Mouse (Mus musculus): ENCODE data around the gene Aldh3a2.
"Not testable (repeated sequence)": the region's sequence is repeated elsewhere in the genome, so short reads cannot be mapped to it uniquely, and the experiment has no call there.

Gene Aldh3a2

DNA sequence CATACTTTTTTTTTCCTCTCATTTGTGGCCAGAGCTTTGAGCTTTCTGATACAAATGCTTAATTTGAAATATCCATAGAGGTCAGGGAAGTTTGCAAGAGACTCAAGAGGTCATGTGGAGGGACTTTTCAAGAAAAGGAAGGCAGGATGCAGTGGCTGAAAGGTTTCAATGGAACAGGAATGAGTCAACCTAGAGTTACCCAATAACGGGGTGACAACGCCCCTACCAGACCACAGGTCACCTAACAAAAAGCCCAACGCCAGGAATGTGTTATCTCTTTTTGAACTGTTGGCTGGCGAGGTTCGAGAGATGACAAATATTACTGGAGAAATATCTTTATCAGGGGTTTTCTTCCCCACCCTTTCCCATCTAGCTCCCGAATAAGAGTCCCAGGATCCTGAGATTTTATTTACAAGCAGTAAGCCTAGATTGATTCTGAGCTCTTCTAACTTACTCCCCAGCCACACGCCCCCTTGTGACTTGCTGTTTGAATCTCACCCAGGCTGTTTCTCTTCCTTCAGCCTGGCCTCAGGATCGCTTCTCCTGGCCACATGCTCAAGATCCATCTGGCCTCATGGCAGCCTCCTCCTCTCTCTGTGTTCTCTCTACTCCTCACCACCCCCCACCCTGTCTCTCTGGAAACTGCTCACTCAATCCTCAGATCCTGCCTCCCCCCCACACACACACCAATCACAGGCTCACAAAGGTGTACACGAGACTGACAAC lies 46.9 kb downstream of the Aldh3a2 start:
- in situ Hi-C loops (cut with MboI, MseI): loop anchor here (25.0 kb wide), 1 partner anchor 167 kb away; the partner anchor contains the start of gene Slc47a1

DNA sequence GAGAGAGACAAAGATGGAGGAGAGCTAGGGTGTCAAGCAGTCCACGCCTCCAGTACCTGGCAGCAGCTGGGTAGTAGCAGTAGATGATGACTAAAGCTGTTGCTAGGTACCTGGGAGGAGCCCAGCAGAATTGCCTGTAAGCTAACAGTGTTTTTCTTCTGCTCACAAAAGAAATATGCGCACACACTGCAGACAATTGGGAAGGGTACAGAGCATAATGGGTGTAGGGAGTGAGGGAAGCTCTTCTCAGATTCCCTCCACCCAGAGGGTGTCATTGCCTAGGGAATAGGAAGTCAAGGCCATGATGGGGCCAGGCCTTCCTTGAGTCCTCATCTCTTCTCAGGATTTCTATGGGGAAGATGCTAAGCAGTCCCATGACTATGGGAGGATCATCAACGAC lies 51.3 kb downstream of the Aldh3a2 start:
- in situ Hi-C loops (cut with MboI, MseI): loop anchor here (25.0 kb wide), 1 partner anchor 171 kb away; the partner anchor contains the start of gene Slc47a1

DNA sequence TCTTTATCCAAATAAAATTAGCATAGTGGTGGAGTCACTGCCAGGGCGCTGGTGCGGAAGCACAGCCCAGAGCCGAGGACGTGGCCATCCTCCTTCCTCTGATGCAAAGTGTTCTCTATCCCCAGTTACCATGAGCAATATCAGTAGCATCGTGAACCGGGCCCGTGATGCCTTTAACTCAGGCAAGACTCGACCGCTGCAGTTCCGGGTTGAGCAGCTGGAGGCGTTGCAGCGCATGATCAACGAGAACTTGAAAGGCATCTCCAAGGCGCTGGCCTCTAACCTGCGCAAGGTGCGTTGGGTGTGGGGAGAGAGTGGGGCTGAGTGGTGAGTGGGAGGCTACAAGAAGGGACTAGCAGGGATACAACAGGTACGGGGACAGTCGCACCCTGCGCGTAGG lies 55.2 kb downstream of the Aldh3a2 start:
- in situ Hi-C loops (cut with MboI, MseI): loop anchor here (25.0 kb wide), 1 partner anchor 175 kb away; the partner anchor contains the start of gene Slc47a1

DNA sequence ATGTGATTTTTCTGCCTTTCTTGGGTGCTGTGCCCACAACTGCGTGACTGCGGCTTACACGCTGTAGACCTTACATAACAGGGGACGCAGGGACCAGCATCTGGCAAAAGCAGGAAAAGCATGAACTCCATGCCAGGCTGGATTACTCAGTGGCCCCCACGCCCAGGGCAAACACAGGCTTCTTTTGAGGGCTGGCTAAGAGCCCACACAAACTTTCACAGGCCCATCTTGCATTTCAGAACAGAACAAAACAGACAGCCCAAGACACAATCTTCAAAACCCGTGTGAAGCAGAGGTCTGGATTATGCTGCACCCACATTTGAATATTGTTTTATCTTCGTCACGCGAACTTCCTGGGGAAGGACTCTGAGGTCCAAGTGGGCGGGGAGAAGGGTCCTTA lies 58.9 kb downstream of the Aldh3a2 start:
- in situ Hi-C loops (cut with MboI, MseI): loop anchor here (25.0 kb wide), 1 partner anchor 179 kb away; the partner anchor contains the start of gene Slc47a1

DNA sequence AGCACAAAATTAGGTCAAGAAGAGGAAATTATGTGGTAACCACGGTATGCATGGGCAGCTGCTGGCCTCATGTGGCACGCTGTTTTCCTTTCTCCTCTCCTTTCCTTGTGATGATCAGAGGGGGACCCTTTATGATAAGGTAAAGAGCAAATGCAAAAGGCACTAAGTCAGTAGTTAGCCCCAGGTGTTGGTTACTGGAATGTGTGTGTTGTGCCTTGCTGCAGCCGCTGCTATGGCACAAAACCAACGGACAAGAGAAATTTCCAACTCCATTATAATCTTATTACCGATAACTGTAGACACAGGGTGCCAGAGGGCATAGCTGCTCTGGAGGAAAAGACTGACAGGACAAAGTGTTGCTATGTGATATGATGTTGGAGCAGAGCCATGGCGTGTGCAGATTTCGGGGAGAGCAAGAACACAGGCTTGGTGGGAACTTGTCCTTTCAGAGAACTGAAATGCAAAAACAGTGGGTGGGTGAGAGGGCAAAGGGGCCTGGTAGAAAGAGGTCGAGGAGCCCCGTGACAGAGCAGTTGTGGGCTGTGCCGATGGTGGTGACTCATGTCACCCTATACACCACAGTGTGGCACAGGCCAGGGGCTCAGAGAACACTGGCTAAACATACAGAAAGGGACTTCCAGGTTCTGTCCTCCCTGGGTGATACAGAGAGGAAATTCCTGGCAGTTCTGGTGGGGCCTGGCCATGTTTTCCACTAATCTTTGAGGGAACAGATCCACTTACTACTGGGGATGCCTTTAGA lies 59.6 kb downstream of the Aldh3a2 start, which contains the start of gene Aldh3a1:
TSS of gene Aldh3a1 (plus strand) at position 51 of the 760 bp plus-strand sequence.
- in situ Hi-C loops (cut with MboI, MseI): loop anchor here (25.0 kb wide), 1 partner anchor 180 kb away; the partner anchor contains the start of gene Slc47a1

DNA sequence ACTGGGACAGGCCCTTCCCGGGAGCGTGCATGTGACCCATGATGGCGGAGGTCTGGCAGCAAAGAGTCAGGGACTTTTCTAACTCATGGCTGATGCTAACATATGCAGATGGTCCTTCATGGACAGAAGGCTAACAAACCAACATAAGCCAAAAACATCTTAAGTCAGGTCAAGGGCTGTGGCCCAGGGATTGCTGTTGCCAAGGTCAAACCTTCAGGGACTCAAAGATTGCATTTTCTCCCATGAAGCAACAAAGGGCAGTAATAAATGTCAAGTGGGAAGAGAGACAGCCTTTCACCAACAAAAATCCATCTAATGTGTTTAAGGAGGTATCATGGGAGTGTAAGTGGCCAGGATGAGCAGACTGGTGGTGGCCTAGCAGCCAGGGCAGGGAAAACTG lies 61.1 kb downstream of the Aldh3a2 start:
- in situ Hi-C loops (cut with MboI, MseI): loop anchor here (25.0 kb wide), 1 partner anchor 181 kb away; the partner anchor contains the start of gene Slc47a1

DNA sequence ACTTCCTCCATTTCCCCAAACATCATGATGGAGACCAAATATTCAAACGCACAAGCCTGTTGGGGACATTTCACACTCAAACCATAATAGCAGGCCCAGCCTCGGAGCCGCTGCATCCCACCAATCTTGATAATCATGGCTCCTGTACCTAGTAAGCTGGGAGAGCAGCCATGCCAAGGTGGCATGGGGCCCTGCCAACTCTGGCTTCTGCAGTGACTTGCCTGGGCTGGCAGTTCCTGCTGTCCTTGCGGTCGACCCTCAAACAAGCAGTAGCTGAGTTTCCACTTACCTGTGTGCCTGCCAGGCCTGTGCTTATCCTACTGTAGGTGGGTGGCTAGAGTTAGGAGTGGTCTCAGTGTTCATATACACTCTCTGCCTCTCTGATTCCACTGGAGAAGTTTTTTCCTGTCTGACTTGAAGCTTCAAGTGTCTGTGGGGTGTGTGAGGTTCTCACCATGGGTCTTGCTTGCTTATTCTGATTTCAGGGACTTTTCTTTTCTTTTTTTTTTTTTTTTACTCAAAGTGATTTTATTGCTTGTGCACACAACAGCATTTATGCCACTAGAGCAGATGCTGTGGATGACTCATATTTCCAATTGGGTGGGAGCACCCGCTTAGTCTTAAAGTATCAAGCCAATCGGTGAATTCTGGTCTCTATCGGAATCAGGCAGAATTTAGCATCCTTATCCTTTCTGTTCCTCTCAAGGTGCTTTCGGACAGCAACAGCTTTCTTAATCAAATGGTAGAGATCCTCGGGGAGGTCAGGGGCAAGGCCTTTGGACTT lies 61.9 kb downstream of the Aldh3a2 start:
- in situ Hi-C loops (cut with MboI, MseI): loop anchor here (25.0 kb wide), 1 partner anchor 182 kb away; the partner anchor contains the start of gene Slc47a1

DNA sequence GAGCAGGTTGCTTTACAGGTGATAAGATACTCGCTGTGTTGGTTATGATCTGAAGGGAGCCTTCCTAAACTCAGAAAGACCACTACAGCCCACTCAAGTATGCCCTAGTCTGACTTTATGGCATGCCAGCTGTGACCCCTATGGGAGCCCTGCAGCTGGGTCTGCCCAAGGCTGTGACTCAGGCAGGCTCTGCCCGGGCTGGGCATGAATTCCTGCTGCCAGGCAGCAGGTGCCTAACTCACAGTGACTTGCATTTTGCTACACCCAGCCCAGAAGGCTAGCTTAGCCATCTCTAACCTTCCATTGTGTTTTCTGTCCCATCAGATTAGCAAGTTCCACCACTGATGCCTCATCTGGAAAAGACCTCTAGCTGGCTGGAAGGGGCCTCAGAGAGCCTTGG lies 64.5 kb downstream of the Aldh3a2 start:
- in situ Hi-C loops (cut with MboI, MseI): loop anchor here (25.0 kb wide), 1 partner anchor 184 kb away; the partner anchor contains the start of gene Slc47a1

DNA sequence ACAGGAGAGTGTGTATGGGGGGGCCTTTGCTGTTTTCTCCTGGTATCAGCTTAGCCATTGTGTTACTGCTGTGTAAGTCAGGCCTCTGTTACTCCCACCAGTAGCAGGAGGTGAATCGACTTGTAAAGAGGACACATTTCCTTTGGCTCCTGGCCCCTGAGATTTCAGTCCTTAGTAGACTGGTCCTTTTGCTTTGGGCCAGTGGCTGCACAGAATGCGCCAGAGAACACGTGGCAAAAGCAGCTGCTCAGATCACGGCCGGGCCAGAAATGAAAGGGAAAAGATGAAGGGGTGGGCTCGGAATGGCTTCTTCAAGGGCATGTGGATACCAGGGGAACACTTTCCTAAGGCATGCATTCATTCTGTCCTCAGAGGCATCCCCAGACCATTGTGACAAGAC lies 65.1 kb downstream of the Aldh3a2 start:
- in situ Hi-C loops (cut with MboI, MseI): loop anchor here (25.0 kb wide), 1 partner anchor 185 kb away; the partner anchor contains the start of gene Slc47a1

DNA sequence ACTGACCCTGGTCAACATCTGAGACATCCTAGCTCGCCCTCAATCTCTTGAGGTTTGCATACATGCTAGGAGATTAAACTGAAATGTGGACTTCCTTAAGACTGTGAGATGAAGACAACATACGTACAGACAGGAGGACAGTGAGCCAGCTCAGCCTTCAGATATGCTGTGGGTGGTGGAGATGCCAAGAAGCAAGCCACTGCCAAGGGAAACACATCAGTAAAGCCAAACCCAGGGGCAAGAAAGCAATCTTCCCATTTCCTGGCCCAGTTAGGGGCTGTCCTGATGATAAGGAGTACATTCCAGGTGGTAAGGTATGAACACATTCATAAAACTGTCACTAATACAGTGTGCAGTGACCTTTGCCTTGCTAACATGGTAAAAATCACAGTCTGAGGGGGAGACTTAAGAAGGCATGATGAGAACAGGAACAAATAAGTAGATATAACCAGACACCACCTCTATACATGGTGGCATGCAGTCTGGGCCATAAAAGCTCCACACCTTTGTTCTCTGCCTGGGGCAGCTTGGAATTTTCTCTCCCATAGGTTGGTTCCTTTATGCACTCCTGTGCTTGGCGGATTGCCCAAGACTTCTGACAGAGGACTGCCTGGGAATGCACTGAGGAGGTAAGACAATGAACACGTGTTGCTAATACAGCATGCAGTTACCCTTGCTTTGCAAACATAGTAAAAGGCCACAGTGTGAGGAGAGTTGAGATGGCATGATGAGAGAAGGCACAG lies 67.5 kb downstream of the Aldh3a2 start:
- in situ Hi-C loops (cut with MboI, MseI): loop anchor here (25.0 kb wide), 1 partner anchor 188 kb away; the partner anchor contains the start of gene Slc47a1

DNA sequence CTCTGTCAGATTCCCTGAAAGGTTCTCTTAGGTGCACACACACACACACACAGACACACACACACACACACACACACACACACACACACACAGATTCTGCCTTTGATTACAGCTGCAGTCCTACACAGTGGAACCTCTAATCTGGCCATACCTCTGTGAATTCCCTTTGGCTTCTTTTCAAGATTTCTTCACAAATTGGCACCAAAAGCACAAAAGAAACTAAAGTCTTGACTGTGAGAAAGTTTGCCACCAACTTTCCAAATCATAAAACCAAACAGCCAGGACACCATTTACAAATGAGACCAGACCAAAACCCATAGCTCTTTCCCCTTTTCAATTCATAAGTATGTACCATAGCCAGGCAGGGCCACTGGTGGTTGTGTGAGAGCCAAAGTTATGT lies 69.3 kb downstream of the Aldh3a2 start:
- in situ Hi-C loops (cut with MboI, MseI): no loop called here

DNA sequence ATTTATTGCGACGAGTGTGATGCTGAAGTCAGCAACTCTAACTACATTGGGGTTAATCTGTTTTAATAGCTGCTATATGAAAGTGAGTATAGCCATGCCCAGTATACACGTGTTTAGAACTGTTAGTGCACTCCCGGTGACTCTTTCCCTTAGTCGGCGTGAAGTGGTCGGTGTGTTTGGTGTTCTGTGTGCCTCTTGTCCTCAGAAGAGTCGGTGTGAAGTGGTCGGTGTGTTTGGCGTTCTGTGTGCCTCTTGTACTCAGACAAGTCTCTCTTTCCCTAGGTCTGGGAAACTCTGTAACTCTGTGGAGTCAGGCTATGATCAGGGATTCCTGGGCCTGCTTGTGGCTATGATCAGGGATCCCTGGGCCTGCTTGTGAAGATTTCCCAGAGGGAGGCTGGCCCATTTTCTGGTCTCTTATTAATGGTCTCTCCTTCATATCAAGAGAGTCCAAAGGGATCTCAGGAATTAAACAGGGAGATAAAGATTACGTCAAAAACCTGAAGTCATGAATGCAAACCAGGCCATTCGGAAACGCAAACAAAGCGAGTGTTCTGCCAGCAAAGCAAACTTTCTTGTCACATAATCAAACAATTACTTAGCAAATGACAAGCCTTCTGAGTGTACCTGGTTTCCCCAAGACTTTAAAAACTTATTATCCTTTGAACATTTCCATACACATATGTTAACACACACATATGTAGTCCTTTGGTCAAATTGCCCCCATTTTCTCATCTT lies 70.5 kb downstream of the Aldh3a2 start:
- in situ Hi-C loops (cut with MboI, MseI): no loop called here

DNA sequence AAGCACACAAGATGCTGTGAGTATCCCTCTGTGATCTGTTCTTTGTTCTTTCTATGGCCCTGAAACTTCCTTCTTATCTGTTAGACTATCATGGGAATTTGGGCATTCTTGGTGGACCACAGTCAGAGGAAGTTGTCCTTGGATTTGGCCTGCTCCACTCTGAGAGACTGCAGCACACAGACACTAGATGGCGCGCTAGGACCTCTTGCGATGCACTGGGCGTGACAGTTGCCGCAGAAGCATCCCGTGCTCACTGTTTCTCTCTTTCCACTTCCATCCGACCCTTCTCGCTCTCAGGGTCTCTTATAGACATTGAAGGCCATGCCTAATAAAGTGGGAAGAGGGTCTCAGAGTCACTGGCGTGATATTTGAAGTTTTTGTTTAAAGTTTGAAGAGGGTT lies 73.9 kb downstream of the Aldh3a2 start:
- in situ Hi-C loops (cut with MboI, MseI): no loop called here

DNA sequence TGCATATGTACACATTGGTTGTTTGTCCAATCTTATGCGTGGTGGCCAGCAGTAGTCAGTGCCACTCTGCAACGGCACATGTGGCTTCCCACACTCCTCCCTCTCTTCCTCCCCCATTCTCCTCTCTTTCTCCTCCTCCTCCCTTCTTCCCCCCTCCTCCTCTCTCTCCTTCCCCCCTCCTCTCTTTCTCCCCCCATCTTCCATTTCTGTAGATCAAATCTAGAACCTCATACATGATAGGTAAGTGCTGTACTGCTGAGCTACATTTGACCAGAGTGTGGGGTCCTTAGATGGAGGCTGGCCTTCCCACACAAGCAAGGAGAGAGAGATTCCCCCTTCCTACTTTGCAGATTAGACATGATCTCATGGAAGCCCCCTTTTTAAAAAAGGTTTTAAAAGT lies 74.5 kb downstream of the Aldh3a2 start:
- in situ Hi-C loops (cut with MboI, MseI): no loop called here

DNA sequence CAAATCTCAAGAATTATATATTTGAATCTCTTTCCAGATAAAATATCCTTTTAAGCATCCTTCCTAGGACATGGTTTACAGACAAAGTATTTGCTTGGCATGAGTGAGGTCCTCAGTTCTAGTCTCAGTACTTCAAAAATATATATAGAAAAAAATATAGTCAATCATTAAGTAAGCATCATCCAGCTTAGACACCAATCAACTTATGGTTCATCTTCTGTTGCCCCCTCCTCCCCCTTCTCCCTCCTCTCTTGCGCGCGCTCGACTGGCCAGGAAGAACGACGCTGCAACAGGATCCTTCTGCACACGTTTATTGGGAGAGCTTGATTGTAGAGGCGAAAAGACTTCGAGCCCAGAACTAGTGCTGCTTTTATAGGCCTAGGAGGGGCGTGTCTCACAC lies 75.1 kb downstream of the Aldh3a2 start:
- in situ Hi-C loops (cut with MboI, MseI): not testable (repeated sequence)

DNA sequence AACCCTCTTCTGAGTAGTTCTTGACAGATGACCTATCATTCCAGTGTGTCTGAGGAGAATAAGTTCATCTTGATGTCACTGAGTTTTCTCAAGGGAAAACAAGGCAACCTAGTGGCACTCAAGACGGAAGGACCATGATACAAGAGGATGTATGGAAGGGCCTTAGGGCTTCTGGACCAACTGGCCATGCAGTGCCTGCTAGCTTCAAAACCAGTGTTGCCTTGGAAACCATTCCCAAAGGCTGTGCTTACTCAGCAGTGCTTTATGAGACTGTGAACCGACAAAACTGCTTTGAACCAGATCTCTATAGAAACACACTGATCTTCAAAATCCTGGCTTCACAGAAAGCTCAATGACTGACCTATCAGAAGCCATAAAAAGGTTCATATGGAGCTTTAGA lies 76.5 kb downstream of the Aldh3a2 start:
- in situ Hi-C loops (cut with MboI, MseI): no loop called here

DNA sequence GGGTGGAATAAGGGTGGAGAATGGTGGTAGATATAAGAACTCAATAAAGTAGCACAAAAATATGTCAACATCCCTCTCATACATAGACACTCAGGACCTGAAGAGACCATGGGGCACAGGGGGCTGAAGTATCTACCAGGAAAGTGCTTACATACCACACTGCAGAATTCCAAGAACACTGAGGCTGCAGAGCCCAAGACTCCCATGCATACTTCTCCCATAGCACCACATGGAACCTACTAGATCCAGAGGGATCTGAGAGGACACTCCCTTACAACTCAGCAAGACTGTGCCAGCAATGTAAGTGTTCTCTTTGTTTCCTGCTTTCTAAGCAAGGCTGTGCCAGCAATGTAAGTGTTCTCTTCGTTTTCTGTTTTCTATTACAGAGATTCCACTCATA lies 83.4 kb downstream of the Aldh3a2 start:
- in situ Hi-C loops (cut with MboI, MseI): no loop called here

DNA sequence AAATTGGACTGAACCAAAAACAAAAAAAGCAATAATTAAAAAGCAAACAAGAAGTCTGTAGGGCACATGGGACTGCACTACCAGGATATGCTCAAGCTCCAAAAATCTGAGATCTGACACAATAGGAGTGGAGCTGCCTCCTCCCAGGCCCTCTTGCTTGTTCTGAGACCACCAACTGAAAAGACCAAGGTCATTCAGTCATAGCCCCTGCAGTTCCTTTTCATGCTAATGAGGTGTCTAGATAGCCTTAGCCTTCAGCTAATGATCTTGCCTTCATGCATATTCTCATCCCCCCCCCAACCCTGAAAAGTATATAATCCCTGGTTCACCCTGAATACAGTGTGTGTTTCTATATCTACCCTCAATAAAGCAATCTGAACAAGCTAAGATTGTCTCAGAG lies 85.6 kb downstream of the Aldh3a2 start:
- in situ Hi-C loops (cut with MboI, MseI): no loop called here

DNA sequence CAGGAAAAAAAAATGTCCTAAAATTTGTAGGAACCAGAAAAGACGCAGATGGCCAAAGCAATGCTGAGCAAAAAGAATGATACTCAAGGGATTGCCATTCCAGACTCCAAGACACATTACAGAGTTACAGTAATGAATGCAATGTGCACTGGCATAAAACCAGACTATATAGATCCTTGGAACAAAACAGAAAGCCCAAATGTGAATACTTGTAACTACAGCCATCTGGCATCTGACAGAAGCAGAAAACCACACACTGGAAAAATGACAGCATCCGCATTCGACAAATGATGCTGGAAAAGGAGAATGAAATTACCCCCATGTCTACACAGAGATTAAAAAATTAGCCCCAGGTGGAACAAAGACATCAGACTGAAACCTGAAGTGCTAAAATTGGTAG lies 86.9 kb downstream of the Aldh3a2 start:
- in situ Hi-C loops (cut with MboI, MseI): no loop called here

DNA sequence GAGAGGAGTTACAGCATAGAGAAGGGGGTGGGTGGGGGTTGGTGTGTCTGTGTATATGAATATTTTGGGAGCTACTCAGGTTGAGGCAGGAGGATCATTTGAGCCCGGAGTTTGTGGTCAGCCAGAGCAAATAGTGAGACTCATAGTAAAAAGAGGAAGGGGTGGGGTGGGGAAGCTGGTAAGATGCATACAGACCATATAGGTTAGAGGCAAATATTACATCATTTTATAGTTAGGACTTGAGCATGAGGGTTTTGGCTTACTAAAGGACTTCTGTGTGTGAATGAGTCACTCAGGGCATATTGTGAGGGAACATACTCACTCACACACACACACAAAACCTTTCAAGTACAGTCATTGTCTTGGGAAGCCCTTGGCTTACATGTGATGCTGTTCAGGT lies 90.9 kb downstream of the Aldh3a2 start:
- in situ Hi-C loops (cut with MboI, MseI): no loop called here

All from regulatory T cell (primary cell).